Mouse (Mus musculus) hindbrain, embryonic 11.5 days (tissue): ENCODE measurements around the gene Nrm. TPM values are rescaled to one million over a fixed set of nuclear protein-coding genes. Genes with fewer than 3 reads are reported as not detected.

Experiments used
- ATAC-seq: fragments of 200-750 bp; cut with Nextera tagmentation; 2 replicates; pipeline ENCODE4 v1.8.0; 2017; ENCODE audit warnings: mild to moderate bottlenecking, moderate TSS enrichment, moderate library complexity; ENCODE audit not compliant: low FRiP score
- DNase-seq: peaks from one replicate; pipeline ENCODE4 v3.0.0-alpha.2; 2015; ENCODE audit warnings: low spot score
- H3K27ac ChIP-seq: fragments of 300-500 bp; sonication (generic); 2 replicates; pipeline ENCODE4 v1.5.1; 2014; ENCODE audit warnings: mild to moderate bottlenecking, low read depth, low read length
- H3K27me3 ChIP-seq: fragments of 300-500 bp; sonication (generic); 2 replicates; pipeline ENCODE4 v1.6.1; 2014; ENCODE audit warnings: mild to moderate bottlenecking, low read length, moderate library complexity, mixed read lengths; ENCODE audit not compliant: control insufficient read depth, insufficient read depth
- H3K36me3 ChIP-seq: fragments of 300-500 bp; sonication (generic); 2 replicates; pipeline ENCODE4 v1.6.1; 2014; ENCODE audit warnings: mild to moderate bottlenecking, low read length, moderate library complexity, mixed read lengths; ENCODE audit not compliant: control insufficient read depth, insufficient read depth
- H3K4me1 ChIP-seq: fragments of 300-500 bp; sonication (generic); replicated peaks from 2 replicates; pipeline ENCODE4 v1.6.1; 2014; ENCODE audit warnings: low read length, mixed read lengths; ENCODE audit not compliant: control insufficient read depth, insufficient read depth
- H3K4me2 ChIP-seq: fragments of 300-500 bp; sonication (generic); replicated peaks from 2 replicates; pipeline ENCODE4 v1.6.1; 2014; ENCODE audit warnings: mild to moderate bottlenecking, low read depth, low read length
- H3K4me3 ChIP-seq: fragments of 300-500 bp; sonication (generic); 2 replicates; pipeline ENCODE4 v1.5.1; 2014; ENCODE audit warnings: low read depth, low read length
- H3K9ac ChIP-seq: fragments of 300-500 bp; sonication (generic); 2 replicates; pipeline ENCODE4 v1.6.1; 2014; ENCODE audit warnings: low read depth, low read length
- H3K9me3 ChIP-seq: fragments of 300-500 bp; sonication (generic); 2 replicates; pipeline ENCODE4 v1.6.1; 2016; ENCODE audit warnings: low read length; ENCODE audit not compliant: control insufficient read depth
- WGBS: fragments of 180-500 bp; shearing (Covaris S2); extraction: QIAGEN DNeasy Blood & Tissue Kit; methylation state at CpG from one replicate; pipeline ENCODE4 v1.1.7; 2014; 5-methylcytosine and 5-hydroxymethylcytosine counted together
- polyA plus RNA-seq: library from polyadenylated mRNA; unstranded; fragments of >200 nt; fragmentation: Nextera tagmentation; extraction: Ambion mirVana; gene quantifications from 2 replicates; pipeline ENCODE4 v1.2.1, GENCODE M21; 2014

The Nrm gene
- polyA plus RNA-seq, 1 experiment from 2014 or later: 49.2 TPM

GRCm38 (mm10) chr17:35832400-35833238 is 28.5 kb upstream of the Nrm start:
- Histone ChIP-seq H3K9me3 (no peaks in the 10 kb centered on the region), H3K4me3 (no peak overlapping the region), H3K4me2 (no peak overlapping the region), H3K9ac (no peak overlapping the region), H3K4me1 (peaks cover 17% of the 10 kb centered on the region), H3K36me3 (peaks cover 27% of the 10 kb centered on the region), H3K27ac (no peak overlapping the region), H3K27me3 (no peaks in the 10 kb centered on the region)
- WGBS: 68% methylated on average over 8 of the region's 8 CpGs
- ATAC-seq (no peak), DNase-seq (no peak)

DNA sequence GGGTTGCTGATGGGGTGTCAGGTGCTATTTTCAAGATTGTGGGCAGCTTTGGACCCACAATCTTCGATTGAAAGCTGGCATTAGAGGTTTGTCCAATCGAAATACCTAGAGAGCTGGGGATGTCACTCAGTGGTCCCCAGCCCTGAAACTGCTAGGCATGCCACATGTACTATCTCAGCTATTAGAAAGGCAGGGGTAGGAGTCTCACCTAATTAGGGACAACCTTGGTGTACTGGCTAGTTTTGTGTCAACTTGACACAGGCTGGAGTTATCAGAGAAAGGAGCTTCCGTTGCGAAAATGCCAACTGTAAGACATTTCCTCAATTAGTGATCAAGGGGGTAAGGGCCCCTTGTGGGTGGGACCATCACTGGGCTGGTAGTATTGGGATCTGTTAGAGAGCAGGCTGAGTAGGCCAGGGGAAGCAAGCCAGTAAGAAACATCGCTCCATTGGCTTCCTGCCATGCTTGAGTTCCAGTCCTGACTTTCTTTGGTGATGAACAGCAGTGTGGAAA is 27.8 kb upstream of the Nrm start:
- DNase-seq: peak; percentile 35
- 30% methylated on average over 5 of the region's 5 CpGs for WGBS
- no peaks in the 10 kb centered on the region for H3K27me3 ChIP-seq
- no peak overlapping the region for H3K4me3 ChIP-seq
- H3K27ac ChIP-seq: no peak overlapping the region
- no peak overlapping the region for H3K4me2 ChIP-seq
- ATAC-seq: no peak
- H3K36me3 ChIP-seq: peaks cover 27% of the 10 kb centered on the region
- H3K4me1 ChIP-seq: peaks cover 17% of the 10 kb centered on the region
- H3K9ac ChIP-seq: no peak overlapping the region
- no peaks in the 10 kb centered on the region for H3K9me3 ChIP-seq

DNA sequence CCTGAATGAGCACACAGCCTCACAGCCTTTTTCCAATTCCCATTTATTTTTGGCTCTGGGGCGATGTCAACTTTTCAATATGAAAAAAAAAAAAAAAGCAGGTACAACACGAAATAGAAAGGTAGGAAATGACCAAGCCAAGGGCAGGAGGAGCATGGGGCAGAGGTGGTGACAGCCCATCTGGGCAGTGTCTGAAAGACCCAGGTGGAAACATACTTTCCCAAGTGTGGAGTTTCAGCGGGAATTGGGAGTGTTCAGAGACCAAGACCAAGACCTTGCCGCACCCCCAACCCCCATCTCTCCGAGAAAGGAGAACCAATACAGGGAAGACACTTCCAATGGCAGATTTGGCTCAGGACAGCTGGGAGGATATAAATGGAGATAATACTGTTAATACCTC is 27.2 kb upstream of the Nrm start:
- Histone ChIP-seq H3K27ac (no peak overlapping the region), H3K36me3 (peaks cover 27% of the 10 kb centered on the region), H3K9ac (no peak overlapping the region), H3K9me3 (no peaks in the 10 kb centered on the region), H3K4me1 (peaks cover 17% of the 10 kb centered on the region), H3K4me3 (no peak overlapping the region), H3K27me3 (no peaks in the 10 kb centered on the region), H3K4me2 (peak overlapping the region; percentile 2; the same call in 1 of the 2 replicates)
- ATAC-seq (no peak), DNase-seq (peak; percentile 28)
- WGBS: 60% methylated on average over 5 of the region's 5 CpGs

DNA sequence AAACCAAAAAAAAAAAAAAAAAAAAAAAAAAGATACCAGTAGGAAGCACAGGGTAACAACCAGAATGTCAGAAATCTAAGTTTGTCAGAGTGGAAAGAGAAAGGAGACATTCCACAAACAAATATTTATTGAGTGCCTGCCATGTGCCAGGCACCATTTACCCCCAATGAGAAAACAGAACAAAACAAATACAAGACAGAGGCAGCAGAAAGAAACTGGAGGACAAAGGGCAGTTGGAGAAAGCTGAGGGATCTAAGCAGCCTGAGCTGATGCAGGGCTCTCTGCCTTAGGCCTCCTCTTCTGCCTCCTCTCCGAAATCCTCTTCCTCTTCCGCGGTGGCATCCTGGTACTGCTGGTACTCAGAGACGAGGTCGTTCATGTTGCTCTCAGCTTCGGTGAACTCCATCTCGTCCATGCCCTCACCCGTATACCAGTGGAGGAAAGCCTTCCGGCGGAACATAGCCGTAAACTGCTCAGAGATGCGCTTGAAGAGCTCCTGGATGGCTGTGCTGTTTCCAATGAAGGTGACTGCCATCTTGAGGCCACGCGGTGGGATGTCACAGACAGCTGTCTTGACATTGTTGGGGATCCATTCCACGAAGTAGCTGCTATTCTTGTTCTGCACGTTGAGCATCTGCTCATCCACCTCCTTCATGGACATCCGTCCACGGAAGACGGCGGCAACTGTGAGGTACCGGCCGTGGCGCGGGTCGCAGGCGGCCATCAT is 26.3 kb upstream of the Nrm start:
- 82% methylated on average over 26 of the region's 26 CpGs for WGBS
- H3K27me3 ChIP-seq: no peaks in the 10 kb centered on the region
- peak overlapping the region; percentile 97; the same call in 1 of the 2 replicates for H3K9ac ChIP-seq
- H3K27ac ChIP-seq: 0 out of 2 replicates have a peak overlapping the region, but pooled peaks have one; percentile 27
- H3K9me3 ChIP-seq: no peaks in the 10 kb centered on the region
- peak overlapping the region; percentile 68 for H3K4me2 ChIP-seq
- DNase-seq: peak; percentile 33
- H3K4me1 ChIP-seq: peaks cover 14% of the 10 kb centered on the region
- H3K4me3 ChIP-seq: peak overlapping the region; percentile 77
- H3K36me3 ChIP-seq: peaks cover 27% of the 10 kb centered on the region
- ATAC-seq: no peak

DNA sequence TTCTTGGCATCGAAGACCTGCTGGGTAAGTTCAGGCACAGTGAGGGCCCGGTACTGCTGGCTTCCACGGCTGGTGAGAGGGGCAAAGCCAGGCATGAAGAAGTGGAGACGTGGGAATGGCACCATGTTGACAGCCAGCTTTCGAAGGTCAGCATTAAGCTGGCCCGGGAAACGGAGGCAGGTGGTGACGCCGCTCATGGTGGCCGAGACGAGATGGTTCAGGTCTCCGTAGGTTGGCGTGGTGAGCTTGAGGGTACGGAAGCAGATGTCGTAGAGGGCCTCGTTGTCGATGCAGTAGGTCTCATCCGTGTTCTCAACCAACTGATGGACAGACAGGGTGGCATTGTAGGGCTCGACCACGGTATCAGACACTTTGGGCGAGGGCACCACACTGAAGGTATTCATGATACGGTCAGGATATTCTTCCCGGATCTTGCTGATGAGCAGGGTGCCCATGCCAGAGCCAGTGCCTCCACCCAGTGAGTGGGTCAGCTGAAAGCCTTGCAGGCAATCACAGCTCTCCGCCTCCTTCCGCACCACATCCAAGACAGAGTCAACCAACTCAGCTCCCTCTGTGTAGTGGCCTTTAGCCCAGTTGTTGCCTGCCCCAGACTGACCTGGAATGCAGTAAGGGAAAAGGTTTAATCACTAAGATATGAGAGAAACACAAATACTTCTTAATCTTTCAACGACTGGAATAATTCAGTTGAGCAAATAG is 25.5 kb upstream of the Nrm start:
- H3K4me2 ChIP-seq: peak overlapping the region; percentile 68
- peaks cover 13% of the 10 kb centered on the region for H3K4me1 ChIP-seq
- 83% methylated on average over 26 of the region's 26 CpGs for WGBS
- peak overlapping the region; percentile 97; the same call in 1 of the 2 replicates for H3K9ac ChIP-seq
- H3K4me3 ChIP-seq: peak overlapping the region; percentile 77
- H3K9me3 ChIP-seq: no peaks in the 10 kb centered on the region
- DNase-seq (no peak), ATAC-seq (no peak)
- H3K27ac ChIP-seq: no peak overlapping the region
- no peaks in the 10 kb centered on the region for H3K27me3 ChIP-seq
- H3K36me3 ChIP-seq: peaks cover 27% of the 10 kb centered on the region

GRCm38 (mm10) chr17:35836178-35836965 is 24.7 kb upstream of the Nrm start:
- Histone ChIP-seq H3K9ac (peak overlapping the region; percentile 97), H3K36me3 (peaks cover 27% of the 10 kb centered on the region), H3K4me1 (peaks cover 13% of the 10 kb centered on the region), H3K4me3 (peak overlapping the region; percentile 77), H3K27me3 (no peaks in the 10 kb centered on the region), H3K27ac (peak overlapping the region; percentile 97), H3K9me3 (no peaks in the 10 kb centered on the region), H3K4me2 (peak overlapping the region; percentile 68)
- 9% methylated on average over 24 of the region's 24 CpGs for WGBS
- DNase-seq (peak; percentile 94), ATAC-seq (no peak)

GRCm38 (mm10) chr17:35836991-35837422 is 24.1 kb upstream of the Nrm start:
- H3K27ac ChIP-seq: peak overlapping the region; percentile 97

More at GRCm38 (mm10) chr17:35836991-35837422, 24.1 kb upstream of the Nrm start:
- Histone ChIP-seq H3K4me2 (peak overlapping the region; percentile 68), H3K9me3 (no peaks in the 10 kb centered on the region), H3K36me3 (peaks cover 27% of the 10 kb centered on the region), H3K9ac (peak overlapping the region; percentile 97), H3K27me3 (no peaks in the 10 kb centered on the region), H3K4me1 (peaks cover 15% of the 10 kb centered on the region), H3K4me3 (peak overlapping the region; percentile 77)
- WGBS: 0% methylated on average over 24 of the region's 25 CpGs
- DNase-seq: peak; percentile 94
- peak; percentile 55 for ATAC-seq
